Mouse (Mus musculus): Measurements from ENCODE around the gene Pcca.

Gene Pcca

GRCm38 (mm10) chr14:122901715-122902114 lies 367.6 kb downstream of the Pcca start:
- H3K36me3 ChIP-seq (ENCODE audit: control insufficient read depth, insufficient read depth, low read length, poor library complexity, severe bottlenecking): peaks cover 2% of the 10 kb centered on the region; the same call in 1 of the 2 replicates
- no peak for DNase-seq (ENCODE audit: low read depth, low spot score)

GRCm38 (mm10) chr14:122902136-122902535 lies 368.0 kb downstream of the Pcca start:
- H3K27me3 ChIP-seq (ENCODE audit: control insufficient read depth, insufficient read depth, low read length, poor library complexity, severe bottlenecking): no peaks in the 10 kb centered on the region
- DNase-seq (ENCODE audit: low read depth, low spot score): no peak
- H3K36me3 ChIP-seq (ENCODE audit: control insufficient read depth, insufficient read depth, low read length, poor library complexity, severe bottlenecking): peaks cover 2% of the 10 kb centered on the region; the same call in 1 of the 2 replicates

More at GRCm38 (mm10) chr14:122901715-122902114, 367.6 kb downstream of the Pcca start:
- H3K27me3 ChIP-seq (ENCODE audit: control insufficient read depth, insufficient read depth, low read length, poor library complexity, severe bottlenecking): no peaks in the 10 kb centered on the region

- no peak for DNase-seq (ENCODE audit: low read depth, low spot score)
- no peaks in the 10 kb centered on the region for H3K27me3 ChIP-seq (ENCODE audit: control insufficient read depth, insufficient read depth, low read length, poor library complexity, severe bottlenecking)
Measured at GRCm38 (mm10) chr14:122902884-122903283, 368.8 kb downstream of the Pcca start.

GRCm38 (mm10) chr14:122903923-122904351 lies 369.8 kb downstream of the Pcca start:
- Histone ChIP-seq H3K36me3 (ENCODE audit: control insufficient read depth, insufficient read depth, low read length, poor library complexity, severe bottlenecking) (peaks cover 2% of the 10 kb centered on the region; the same call in 1 of the 2 replicates), H3K27me3 (ENCODE audit: control insufficient read depth, insufficient read depth, low read length, poor library complexity, severe bottlenecking) (no peaks in the 10 kb centered on the region; the same call in 1 of the 2 replicates)
- DNase-seq (ENCODE audit: low read depth, low spot score): no peak

More at GRCm38 (mm10) chr14:122902884-122903283, 368.8 kb downstream of the Pcca start:
- peaks cover 2% of the 10 kb centered on the region; the same call in 1 of the 2 replicates for H3K36me3 ChIP-seq (ENCODE audit: control insufficient read depth, insufficient read depth, low read length, poor library complexity, severe bottlenecking)

- Histone ChIP-seq H3K36me3 (ENCODE audit: control insufficient read depth, insufficient read depth, low read length, poor library complexity, severe bottlenecking) (peaks cover 2% of the 10 kb centered on the region; the same call in 1 of the 2 replicates), H3K27me3 (ENCODE audit: control insufficient read depth, insufficient read depth, low read length, poor library complexity, severe bottlenecking) (no peaks in the 10 kb centered on the region; the same call in 1 of the 2 replicates)
- no peak for DNase-seq (ENCODE audit: low read depth, low spot score)
Measured at GRCm38 (mm10) chr14:122905007-122905406, 370.9 kb downstream of the Pcca start.

GRCm38 (mm10) chr14:122908075-122908474 lies 374.0 kb downstream of the Pcca start:
- no peaks in the 10 kb centered on the region; the same call in 1 of the 2 replicates for H3K27me3 ChIP-seq (ENCODE audit: control insufficient read depth, insufficient read depth, low read length, poor library complexity, severe bottlenecking)
- H3K36me3 ChIP-seq (ENCODE audit: control insufficient read depth, insufficient read depth, low read length, poor library complexity, severe bottlenecking): peaks cover 3% of the 10 kb centered on the region; the same call in 1 of the 2 replicates

GRCm38 (mm10) chr14:122909368-122910091 lies 375.4 kb downstream of the Pcca start:
- H3K27me3 ChIP-seq (ENCODE audit: control insufficient read depth, insufficient read depth, low read length, poor library complexity, severe bottlenecking): no peaks in the 10 kb centered on the region; the same call in 1 of the 2 replicates
- peaks cover 3% of the 10 kb centered on the region; the same call in 1 of the 2 replicates for H3K36me3 ChIP-seq (ENCODE audit: control insufficient read depth, insufficient read depth, low read length, poor library complexity, severe bottlenecking)
- DNase-seq (ENCODE audit: low read depth, low spot score): no peak

More at GRCm38 (mm10) chr14:122908075-122908474, 374.0 kb downstream of the Pcca start:
- DNase-seq (ENCODE audit: low read depth, low spot score): no peak

GRCm38 (mm10) chr14:122911265-122911664 lies 377.1 kb downstream of the Pcca start:
- H3K36me3 ChIP-seq (ENCODE audit: control insufficient read depth, insufficient read depth, low read length, poor library complexity, severe bottlenecking): 0 out of 2 replicates have a peak, but pooled peaks cover 2% of the 10 kb centered on the region
- no peak for DNase-seq (ENCODE audit: low read depth, low spot score)
- H3K27me3 ChIP-seq (ENCODE audit: control insufficient read depth, insufficient read depth, low read length, poor library complexity, severe bottlenecking): no peaks in the 10 kb centered on the region; the same call in 1 of the 2 replicates

- 0 out of 2 replicates have a peak, but pooled peaks cover 2% of the 10 kb centered on the region for H3K36me3 ChIP-seq (ENCODE audit: control insufficient read depth, insufficient read depth, low read length, poor library complexity, severe bottlenecking)
- peak; percentile 4 for DNase-seq (ENCODE audit: low read depth, low spot score)
Measured at GRCm38 (mm10) chr14:122912137-122912536, 378.0 kb downstream of the Pcca start.

GRCm38 (mm10) chr14:122912812-122913498 lies 378.8 kb downstream of the Pcca start:
- 0 out of 2 replicates have a peak, but pooled peaks cover 2% of the 10 kb centered on the region for H3K36me3 ChIP-seq (ENCODE audit: control insufficient read depth, insufficient read depth, low read length, poor library complexity, severe bottlenecking)
- DNase-seq (ENCODE audit: low read depth, low spot score): peak; percentile 73
- H3K27me3 ChIP-seq (ENCODE audit: control insufficient read depth, insufficient read depth, low read length, poor library complexity, severe bottlenecking): no peaks in the 10 kb centered on the region; the same call in 1 of the 2 replicates

More at GRCm38 (mm10) chr14:122912137-122912536, 378.0 kb downstream of the Pcca start:
- no peaks in the 10 kb centered on the region; the same call in 1 of the 2 replicates for H3K27me3 ChIP-seq (ENCODE audit: control insufficient read depth, insufficient read depth, low read length, poor library complexity, severe bottlenecking)

- H3K27me3 ChIP-seq (ENCODE audit: control insufficient read depth, insufficient read depth, low read length, poor library complexity, severe bottlenecking): no peaks in the 10 kb centered on the region; the same call in 1 of the 2 replicates
Measured at GRCm38 (mm10) chr14:122913657-122914056, 379.5 kb downstream of the Pcca start, which contains the start of gene Ggact. Ggact (minus strand) TSS chr14:122913757.

GRCm38 (mm10) chr14:122917676-122918075 lies 383.6 kb downstream of the Pcca start:
- no peak for DNase-seq (ENCODE audit: low read depth, low spot score)
- no peaks in the 10 kb centered on the region for H3K27me3 ChIP-seq (ENCODE audit: control insufficient read depth, insufficient read depth, low read length, poor library complexity, severe bottlenecking)

More at GRCm38 (mm10) chr14:122913657-122914056, 379.5 kb downstream of the Pcca start, which contains the start of gene Ggact:
- H3K36me3 ChIP-seq (ENCODE audit: control insufficient read depth, insufficient read depth, low read length, poor library complexity, severe bottlenecking): 0 out of 2 replicates have a peak, but pooled peaks cover 2% of the 10 kb centered on the region
- no peak for DNase-seq (ENCODE audit: low read depth, low spot score)

GRCm38 (mm10) chr14:122920011-122920410 lies 385.9 kb downstream of the Pcca start:
- no peak for DNase-seq (ENCODE audit: low read depth, low spot score)
- Histone ChIP-seq H3K36me3 (ENCODE audit: control insufficient read depth, insufficient read depth, low read length, poor library complexity, severe bottlenecking) (no peaks in the 10 kb centered on the region), H3K27me3 (ENCODE audit: control insufficient read depth, insufficient read depth, low read length, poor library complexity, severe bottlenecking) (no peaks in the 10 kb centered on the region)

More at GRCm38 (mm10) chr14:122917676-122918075, 383.6 kb downstream of the Pcca start:
- H3K36me3 ChIP-seq (ENCODE audit: control insufficient read depth, insufficient read depth, low read length, poor library complexity, severe bottlenecking): no peaks in the 10 kb centered on the region

GRCm38 (mm10) chr14:122936460-122936859 lies 402.3 kb downstream of the Pcca start:
- H3K36me3 ChIP-seq (ENCODE audit: control insufficient read depth, insufficient read depth, low read length, poor library complexity, severe bottlenecking): 0 out of 2 replicates have a peak, but pooled peaks cover 1% of the 10 kb centered on the region
- no peak for DNase-seq (ENCODE audit: low read depth, low spot score)
- H3K27me3 ChIP-seq (ENCODE audit: control insufficient read depth, insufficient read depth, low read length, poor library complexity, severe bottlenecking): no peaks in the 10 kb centered on the region

All from splenic B cell, adult 2 months (primary cell).